Mouse (Mus musculus): ENCODE measurements around the gene Psmd11.
"Not testable (repeated sequence)": the region's sequence is repeated elsewhere in the genome, so short reads cannot be mapped to it uniquely, and the experiment has no call there.

The Psmd11 gene

GRCm38 (mm10) chr11:80429500-80430166 is 1.2 kb downstream of the Psmd11 start:
- DNase-seq: no peak

GRCm38 (mm10) chr11:80430366-80430910 is 2.0 kb downstream of the Psmd11 start:
- DNase-seq: no peak

DNA sequence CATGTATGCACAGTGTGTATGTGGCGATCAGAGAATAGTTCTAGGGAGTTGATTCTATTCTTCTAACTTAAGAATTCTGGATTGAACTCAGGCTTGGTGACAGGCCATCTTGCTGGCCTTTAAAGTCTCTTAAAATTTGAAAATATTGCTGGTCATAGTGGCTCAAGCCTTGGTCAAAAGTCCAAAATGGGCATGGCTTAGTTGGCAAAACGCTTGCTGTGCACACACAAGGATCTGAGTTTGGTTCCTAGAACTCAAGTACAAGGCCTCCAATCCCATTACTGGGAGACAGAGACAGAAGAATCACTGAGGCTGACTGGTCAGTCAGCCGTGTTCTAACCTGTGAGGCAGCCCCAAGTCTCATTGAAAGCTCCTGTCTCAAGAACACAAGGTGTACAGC is 18.5 kb downstream of the Psmd11 start:
- DNase-seq: no peak

GRCm38 (mm10) chr11:80449859-80450258 is 21.4 kb downstream of the Psmd11 start:
- no peak for DNase-seq

DNA sequence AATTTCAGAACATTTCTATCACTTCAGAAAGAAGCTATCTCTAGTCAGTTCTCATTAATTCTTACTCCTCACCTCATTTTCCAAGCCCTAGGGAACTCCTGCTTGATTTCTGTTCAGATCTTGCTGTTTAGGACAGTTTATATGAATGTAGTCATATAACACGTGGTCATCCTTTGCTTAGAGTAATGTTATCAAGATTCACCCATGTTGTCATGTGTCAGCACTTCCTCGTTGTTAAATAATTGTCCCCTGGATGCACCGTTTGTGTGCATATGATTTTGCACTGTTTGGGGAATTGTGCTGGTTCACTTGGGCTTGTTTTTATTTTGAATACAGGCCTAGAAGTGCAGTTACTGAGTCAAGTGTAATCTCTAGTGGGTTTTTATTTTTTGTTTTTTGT is 23.8 kb downstream of the Psmd11 start:
- DNase-seq: no peak

DNA sequence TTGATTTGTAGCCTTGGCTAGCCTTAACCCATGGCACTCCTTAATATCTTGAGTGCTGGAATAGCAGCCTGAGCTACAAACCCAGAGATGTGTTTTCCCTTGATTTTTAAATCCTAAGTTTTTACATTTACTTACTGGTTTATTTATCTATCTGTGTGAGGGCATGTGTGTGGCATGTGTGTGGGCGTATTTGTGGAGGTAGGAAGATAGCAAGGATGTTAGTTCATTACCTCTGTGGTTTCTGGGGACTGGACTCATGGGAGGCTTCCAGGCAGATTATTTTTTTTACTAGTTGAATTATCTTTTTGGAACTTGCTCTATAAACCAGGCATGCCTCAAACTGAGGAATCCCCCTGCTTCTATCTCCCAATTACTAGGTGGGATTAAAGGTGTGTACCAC is 24.8 kb downstream of the Psmd11 start:
- no peak for DNase-seq

DNA sequence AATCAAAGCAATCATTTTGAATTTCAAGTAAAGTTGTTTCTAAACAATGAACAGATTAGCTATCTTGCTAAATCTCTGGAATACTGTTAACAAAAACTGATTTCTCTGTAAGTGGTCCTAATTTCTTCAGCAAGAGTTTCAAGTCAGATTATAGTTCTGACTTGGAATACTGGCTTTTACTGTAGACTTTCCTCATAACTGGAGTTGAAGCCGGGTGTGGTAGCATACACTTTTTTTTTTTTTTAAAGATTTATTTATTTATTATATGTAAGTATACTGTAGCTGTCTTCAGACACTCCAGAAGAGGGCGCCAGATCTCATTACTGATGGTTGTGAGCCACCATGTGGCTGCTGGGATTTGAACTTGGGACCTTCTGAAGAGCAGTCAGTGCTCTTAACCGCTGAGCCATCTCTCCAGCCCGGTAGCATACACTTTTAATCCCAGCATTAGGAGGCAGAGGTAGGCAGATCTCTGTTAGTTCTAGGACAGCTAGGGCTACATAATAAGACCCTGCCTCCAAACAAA is 35.3 kb downstream of the Psmd11 start:
- DNase-seq: not testable (repeated sequence)

- no peak for DNase-seq
Measured at GRCm38 (mm10) chr11:80471836-80472605, 43.6 kb downstream of the Psmd11 start.

GRCm38 (mm10) chr11:80474175-80474691 is 45.8 kb downstream of the Psmd11 start:
- DNase-seq: peak; percentile 30

GRCm38 (mm10) chr11:80474846-80475245 is 46.4 kb downstream of the Psmd11 start:
- peak; percentile 54 for DNase-seq

GRCm38 (mm10) chr11:80475544-80475943 is 47.1 kb downstream of the Psmd11 start:
- no peak for DNase-seq

GRCm38 (mm10) chr11:80476222-80477189 is 48.1 kb downstream of the Psmd11 start, which contains the start of gene Cdk5r1:
Gene Cdk5r1 (plus strand): TSS chr11:80477023.
- DNase-seq: peak; percentile 89

DNA sequence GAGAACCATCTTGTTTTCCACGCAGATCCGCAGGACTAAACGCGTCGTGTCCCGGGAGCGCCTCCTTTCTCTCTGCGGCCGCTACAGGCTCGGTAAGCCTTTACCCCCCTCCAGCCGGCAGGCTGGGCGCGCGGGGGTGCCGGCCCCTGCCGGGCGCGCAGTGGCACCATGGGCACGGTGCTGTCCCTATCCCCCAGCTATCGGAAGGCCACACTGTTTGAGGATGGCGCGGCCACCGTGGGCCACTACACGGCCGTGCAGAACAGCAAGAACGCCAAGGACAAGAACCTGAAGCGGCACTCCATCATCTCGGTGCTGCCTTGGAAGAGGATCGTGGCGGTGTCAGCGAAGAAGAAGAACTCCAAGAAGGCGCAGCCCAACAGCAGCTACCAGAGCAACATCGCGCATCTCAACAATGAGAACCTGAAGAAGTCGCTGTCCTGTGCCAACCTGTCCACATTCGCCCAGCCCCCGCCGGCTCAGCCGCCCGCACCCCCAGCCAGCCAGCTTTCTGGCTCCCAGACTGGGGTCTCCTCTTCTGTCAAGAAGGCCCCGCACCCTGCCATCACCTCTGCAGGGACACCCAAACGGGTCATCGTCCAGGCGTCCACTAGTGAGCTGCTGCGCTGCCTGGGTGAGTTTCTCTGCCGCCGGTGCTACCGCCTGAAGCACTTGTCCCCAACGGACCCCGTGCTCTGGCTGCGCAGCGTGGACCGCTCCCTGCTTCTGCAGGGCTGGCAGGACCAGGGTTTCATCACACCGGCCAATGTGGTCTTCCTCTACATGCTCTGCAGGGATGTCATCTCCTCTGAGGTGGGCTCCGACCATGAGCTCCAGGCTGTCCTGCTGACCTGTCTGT is 49.2 kb downstream of the Psmd11 start:
- DNase-seq: peak; percentile 30

- no peak for DNase-seq
Measured at GRCm38 (mm10) chr11:80478694-80479412, 50.4 kb downstream of the Psmd11 start.

DNA sequence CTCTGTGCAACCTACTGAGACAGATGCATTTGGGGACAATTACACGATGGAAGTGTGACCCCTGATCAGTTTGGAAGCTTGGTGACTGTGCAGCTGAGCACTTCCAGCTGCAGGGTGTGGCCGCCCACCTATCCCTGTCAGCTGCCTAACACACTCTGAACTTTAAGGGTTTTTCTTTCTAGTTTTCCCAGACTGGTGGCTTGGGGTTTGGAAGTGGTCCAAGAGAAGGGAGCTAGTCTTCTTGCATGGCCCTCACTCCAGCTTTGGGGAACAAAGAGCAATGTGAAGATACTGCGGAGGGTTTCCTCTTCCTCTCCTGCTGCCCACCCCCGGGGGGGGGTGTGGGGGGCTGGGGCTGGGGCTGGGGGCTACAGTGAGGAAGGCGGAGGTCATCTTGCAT is 51.0 kb downstream of the Psmd11 start:
- DNase-seq: no peak

GRCm38 (mm10) chr11:80479906-80480866 is 51.8 kb downstream of the Psmd11 start:
- no peak for DNase-seq

DNA sequence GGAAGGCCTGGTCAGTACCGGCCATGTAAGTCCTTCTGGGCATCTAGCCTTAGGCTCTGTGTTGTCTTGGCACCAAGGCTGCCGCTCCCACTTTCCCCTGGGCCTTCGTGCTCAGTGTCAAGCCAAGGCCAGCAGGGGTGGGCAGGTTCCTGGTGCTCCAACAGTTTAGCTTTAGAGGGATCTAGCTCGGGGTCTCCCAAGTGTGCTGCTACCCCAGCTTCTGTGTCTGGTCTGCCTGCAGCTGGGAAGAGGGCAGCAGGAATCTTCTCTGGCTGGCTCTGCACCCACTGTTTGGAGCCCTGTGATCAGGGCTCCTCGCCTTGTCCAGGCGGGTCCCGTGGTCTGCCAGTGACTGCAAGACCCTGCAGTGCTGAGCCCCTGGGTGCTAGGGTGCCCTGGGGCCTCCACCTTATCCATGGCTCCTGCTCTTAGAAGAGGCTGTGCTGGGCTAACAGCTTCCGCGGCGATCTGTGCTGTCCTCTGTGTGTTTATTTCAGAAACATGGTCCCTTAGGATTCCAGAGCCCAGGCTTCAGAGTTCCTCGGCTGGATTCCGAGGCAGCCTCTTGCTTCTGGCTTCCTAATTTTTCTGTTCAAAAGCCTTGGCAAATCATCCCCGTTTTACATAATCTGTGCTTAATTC is 53.1 kb downstream of the Psmd11 start:
- no peak for DNase-seq

- DNase-seq: no peak
Measured at GRCm38 (mm10) chr11:80482347-80482746, 53.9 kb downstream of the Psmd11 start.

GRCm38 (mm10) chr11:80482921-80483320 is 54.5 kb downstream of the Psmd11 start:
- no peak for DNase-seq
